In genomic region chr11:63135622-63136021, GRCm38 (mm10) we compare ENCODE assay signal across 8 mouse cellular contexts. TPM values are rescaled to one million over a fixed set of nuclear protein-coding genes. Genes with fewer than 3 reads are reported as not detected.
DNase-seq lines count a peak whose midpoint lies in the region; ATAC-seq and TF ChIP-seq lines count a peak whose summit lies in the region.

No protein-coding gene starts in this region.

- H3K9me3 ChIP-seq in heart, embryonic 11.5 days (replicated peaks; ENCODE audit: control insufficient read depth, low read length): no peaks in the 10 kb centered on the region
- H3K9me3 ChIP-seq in embryonic facial prominence, embryonic 10.5 days: no peaks in the 10 kb centered on the region
- no peaks in the 10 kb centered on the region for H3K9me3 ChIP-seq in limb, embryonic 12.5 days
- H3K9me3 ChIP-seq in midbrain, embryonic 16.5 days (replicated peaks; ENCODE audit: control insufficient read depth, low read length, poor library complexity, severe bottlenecking): no peaks in the 10 kb centered on the region

- no peak overlapping the region for H3K9ac ChIP-seq in heart, embryonic 11.5 days (ENCODE audit: low read depth, low read length)
- no peak overlapping the region for H3K9ac ChIP-seq in limb, embryonic 12.5 days (replicated peaks)
- no peak overlapping the region for H3K9ac ChIP-seq in midbrain, embryonic 16.5 days (ENCODE audit: low read depth, low read length)

- ATAC-seq in heart, embryonic 11.5 days (replicated peaks; ENCODE audit: insufficient number of reproducible peaks, low FRiP score, low TSS enrichment): no peak
- peak; percentile 81 for ATAC-seq in limb, embryonic 12.5 days (ENCODE audit: insufficient number of reproducible peaks, insufficient read depth, low FRiP score, low TSS enrichment, low read depth)
- peak; percentile 72 for ATAC-seq in midbrain, embryonic 16.5 days

- peaks cover 23% of the 10 kb centered on the region for H3K4me1 ChIP-seq in heart, embryonic 11.5 days (ENCODE audit: control insufficient read depth, insufficient read depth, low read length)
- H3K4me1 ChIP-seq in embryonic facial prominence, embryonic 10.5 days: peaks cover 66% of the 10 kb centered on the region
- peaks cover 48% of the 10 kb centered on the region for H3K4me1 ChIP-seq in limb, embryonic 12.5 days (replicated peaks)
- H3K4me1 ChIP-seq in midbrain, embryonic 16.5 days (ENCODE audit: control insufficient read depth, insufficient read depth, low read length): peaks cover 21% of the 10 kb centered on the region
- H3K4me1 ChIP-seq in spleen, adult 2 months (ENCODE audit: control insufficient read depth, insufficient read depth, insufficient read length): no peaks in the 10 kb centered on the region

- 5% methylated on average over 8 of the region's 8 CpGs for whole genome bisulfite sequencing in heart, embryonic 11.5 days (ENCODE audit: insufficient replicate concordance)
- WGBS in embryonic facial prominence, embryonic 10.5 days: 5% methylated on average over 8 of the region's 8 CpGs
- WGBS in limb, embryonic 12.5 days: 7% methylated on average over 8 of the region's 8 CpGs
- WGBS in midbrain, embryonic 16.5 days: 2% methylated on average over 8 of the region's 8 CpGs
- 7% methylated on average over 8 of the region's 8 CpGs for WGBS in spleen, adult 2 months

- no peak for TF ChIP-seq POLR2A in spleen, adult 2 months (IDR thresholded peaks at IDR 0.05; ENCODE audit: low read depth, low read length)

- peak; percentile 96; the same call in 1 of the 2 replicates for TF ChIP-seq CTCF in spleen, adult 2 months (IDR thresholded peaks at IDR 0.05; ENCODE audit: extremely low read depth, insufficient read depth, insufficient read length, insufficient replicate concordance)

- H3K36me3 ChIP-seq in heart, embryonic 11.5 days (ENCODE audit: control insufficient read depth, insufficient read depth, low read length): no peaks in the 10 kb centered on the region
- no peaks in the 10 kb centered on the region for H3K36me3 ChIP-seq in embryonic facial prominence, embryonic 10.5 days (replicated peaks)
- H3K36me3 ChIP-seq in limb, embryonic 12.5 days: peaks cover 38% of the 10 kb centered on the region
- no peaks in the 10 kb centered on the region for H3K36me3 ChIP-seq in midbrain, embryonic 16.5 days (ENCODE audit: control insufficient read depth, insufficient read depth, low read length)
- no peaks in the 10 kb centered on the region for H3K36me3 ChIP-seq in spleen, adult 2 months (ENCODE audit: control insufficient read depth, insufficient read depth, low read length)

- H3K4me3 ChIP-seq in heart, embryonic 11.5 days (ENCODE audit: low read depth, low read length): no peak overlapping the region
- no peak overlapping the region for H3K4me3 ChIP-seq in embryonic facial prominence, embryonic 10.5 days
- no peak overlapping the region for H3K4me3 ChIP-seq in limb, embryonic 12.5 days (replicated peaks)
- no peak overlapping the region for H3K4me3 ChIP-seq in midbrain, embryonic 16.5 days (ENCODE audit: low read depth, low read length)
- H3K4me3 ChIP-seq in spleen, adult 2 months (ENCODE audit: extremely low read depth, insufficient read depth, insufficient read length): no peak overlapping the region

- no peak overlapping the region for H3K27ac ChIP-seq in heart, embryonic 11.5 days (ENCODE audit: low read depth, low read length)
- H3K27ac ChIP-seq in embryonic facial prominence, embryonic 10.5 days (replicated peaks): peak overlapping the region; percentile 69
- H3K27ac ChIP-seq in limb, embryonic 12.5 days: peak overlapping the region; percentile 83; the same call in 1 of the 2 replicates
- H3K27ac ChIP-seq in midbrain, embryonic 16.5 days (ENCODE audit: low read length): no peak overlapping the region
- H3K27ac ChIP-seq in spleen, adult 2 months (ENCODE audit: insufficient read depth, low read length): no peak overlapping the region

- DNase-seq in heart, adult 11 months: peak; percentile 99
- DNase-seq in embryonic facial prominence, embryonic 10.5 days (ENCODE audit: low spot score): peak; percentile 91
- peak; percentile 94 to 99 for DNase-seq in heart, adult 18-20 months
- peak; percentile 75 to 87 for DNase-seq in kidney, adult 8-10 months
- DNase-seq in spleen, adult 2 months (ENCODE audit: low read depth in 1 of 2, low spot score in 2 of 2): peak; percentile 15 to 68

- no peak overlapping the region for H3K4me2 ChIP-seq in heart, embryonic 11.5 days
- peak overlapping the region; percentile 77 for H3K4me2 ChIP-seq in limb, embryonic 12.5 days
- H3K4me2 ChIP-seq in midbrain, embryonic 16.5 days (ENCODE audit: low read length): no peak overlapping the region

- peaks cover 2% of the 10 kb centered on the region; the same call in 1 of the 2 replicates for H3K27me3 ChIP-seq in heart, embryonic 11.5 days (ENCODE audit: control insufficient read depth, insufficient read depth, low read length)
- H3K27me3 ChIP-seq in embryonic facial prominence, embryonic 10.5 days (replicated peaks; ENCODE audit: low read depth, poor library complexity, severe bottlenecking): peaks cover 49% of the 10 kb centered on the region
- peaks cover 13% of the 10 kb centered on the region for H3K27me3 ChIP-seq in limb, embryonic 12.5 days
- peaks cover 34% of the 10 kb centered on the region for H3K27me3 ChIP-seq in midbrain, embryonic 16.5 days (ENCODE audit: control insufficient read depth, insufficient read depth, low read depth, low read length)
- H3K27me3 ChIP-seq in spleen, adult 2 months (ENCODE audit: control insufficient read depth, insufficient read depth, low read length): 0 out of 2 replicates have a peak, but pooled peaks cover 2% of the 10 kb centered on the region

RNA-seq across cellular contexts. Expression of gene Pmp22, which starts 6.8 kb away (rescaled TPM):
- polyA plus RNA-seq in heart, embryonic 11.5 days (2014; fragmentation: Nextera tagmentation; extraction: Ambion mirVana): 77.9 and 89.4 TPM in 2 replicates
- polyA plus RNA-seq in embryonic facial prominence, embryonic 10.5 days (2016; fragmentation: Nextera tagmentation; extraction: Ambion mirVana): 30.0 and 33.5 TPM in 2 replicates
- 10 to 100 TPM; 37.4 to 40.8 TPM for total RNA-seq in heart, adult 18-20 months (2021)
- polyA plus RNA-seq in limb, embryonic 12.5 days (2016; fragmentation: Nextera tagmentation; extraction: Ambion mirVana): 56.8 and 65.1 TPM in 2 replicates
- polyA plus RNA-seq in midbrain, embryonic 16.5 days (2015; fragmentation: Nextera tagmentation; extraction: Ambion mirVana): 22.6 and 23.6 TPM in 2 replicates
- polyA plus RNA-seq in spleen, adult 2 months (2012; rRNA removed): 23.5 and 24.6 TPM in 2 replicates

Comparison
In these comparisons a context has a peak if more than half of its experiments do, and no peak if none do; other contexts are left out.
1. DNase-seq: peak in every context shown above with its lines; median percentile 99 in heart, adult 11 months; 96 in heart, adult 18-20 months; 91 in embryonic facial prominence, embryonic 10.5 days; 81 in kidney, adult 8-10 months; 42 in spleen, adult 2 months.
2. H3K27ac ChIP-seq: peak in embryonic facial prominence, embryonic 10.5 days (single experiment) and limb, embryonic 12.5 days (single experiment); none in heart, embryonic 11.5 days (single experiment), midbrain, embryonic 16.5 days (single experiment) and spleen, adult 2 months (single experiment).